Mouse (Mus musculus): Measurements from ENCODE around the gene Adam8.
A peak's percentile ranks its signal among the peaks of the same experiment; 100 is the strongest.

Adam8 gene

DNA sequence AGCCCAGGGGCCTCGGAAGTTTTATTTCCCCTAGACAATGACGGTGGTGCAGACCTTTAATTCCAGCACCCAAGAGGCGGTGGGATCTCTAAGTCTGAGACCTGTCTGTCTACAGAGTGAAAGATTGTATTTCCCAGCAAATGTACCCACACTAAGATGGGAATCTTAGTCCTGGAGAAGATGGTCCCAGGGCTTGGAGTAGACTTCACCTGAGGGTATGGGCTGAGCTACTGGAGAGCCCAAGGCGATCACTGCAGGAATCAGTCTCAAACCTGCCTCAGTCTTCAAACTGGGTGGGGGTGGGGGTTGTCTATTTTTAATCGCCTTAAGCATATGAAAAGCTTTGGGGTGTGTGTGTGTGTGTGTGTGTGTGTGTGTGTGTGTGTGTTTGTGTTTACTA is 46.3 kb downstream of the Adam8 start:
- DNase-seq (ENCODE audit: low spot score in 2 of 2): no peak

DNA sequence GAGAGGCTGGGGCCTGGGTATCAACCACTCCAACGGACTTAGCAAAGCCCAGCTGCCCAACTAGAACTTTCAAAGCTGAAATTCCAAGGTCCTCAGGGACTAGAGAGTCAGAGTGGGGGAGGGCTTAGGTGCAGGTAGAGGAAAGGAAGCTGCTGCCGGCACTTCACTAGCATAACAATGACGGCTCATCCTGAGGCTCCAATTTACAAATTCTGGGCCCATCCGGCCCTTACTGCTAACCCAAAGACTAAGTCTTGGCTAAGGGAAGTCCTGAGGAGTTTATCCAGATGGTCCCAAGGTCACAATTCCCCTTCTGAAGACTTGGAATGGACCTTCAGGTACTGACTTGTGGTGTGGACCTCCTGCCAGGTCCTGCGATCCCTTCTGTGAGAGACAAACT is 46.8 kb downstream of the Adam8 start:
- DNase-seq (ENCODE audit: low spot score in 2 of 2): no peak

DNA sequence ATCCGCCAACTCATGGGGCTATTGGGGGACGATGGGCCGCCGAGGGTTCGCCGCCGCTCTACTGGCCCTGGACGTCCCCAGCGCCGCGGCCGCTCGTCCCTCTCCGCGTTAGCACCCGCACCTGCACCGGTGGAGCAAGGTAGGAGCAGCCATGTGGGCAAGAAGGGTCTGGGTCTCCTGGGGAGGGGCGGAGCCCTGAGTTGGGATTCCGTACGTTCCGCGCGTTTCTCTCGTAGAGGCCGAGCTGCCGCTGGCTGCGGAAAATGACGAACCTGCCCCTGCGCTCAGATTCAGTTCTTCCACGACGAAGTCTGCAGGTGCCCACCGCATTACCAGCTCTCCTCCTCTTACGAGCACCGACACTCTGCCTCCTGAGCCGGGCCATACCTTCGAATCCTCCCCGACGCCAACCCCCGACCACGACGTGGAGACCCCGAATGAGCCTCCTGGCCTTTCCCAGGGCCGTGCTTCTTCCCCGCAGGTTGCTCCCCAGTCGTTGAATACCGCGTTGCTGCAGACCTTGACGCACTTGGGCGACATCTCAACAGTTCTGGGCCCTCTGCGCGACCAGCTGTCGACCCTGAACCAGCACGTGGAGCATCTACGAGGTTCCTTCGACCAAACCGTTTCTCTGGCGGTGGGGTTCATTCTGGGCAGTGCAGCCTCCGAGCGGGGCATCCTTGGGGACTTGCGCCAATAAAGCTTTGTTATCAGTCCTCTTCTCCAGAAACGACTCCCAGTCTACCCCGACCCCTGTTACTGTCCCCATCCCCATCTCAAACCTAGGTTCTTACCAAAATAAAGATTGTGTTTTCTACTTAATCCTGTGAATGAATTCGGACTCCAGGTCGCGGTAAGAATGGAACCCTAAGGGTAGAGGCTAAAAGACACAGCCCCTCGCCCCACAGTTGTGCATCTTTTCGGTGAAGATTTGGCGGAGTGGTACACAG is 47.8 kb downstream of the Adam8 start:
- no peak for DNase-seq (ENCODE audit: low spot score in 2 of 2)

DNA sequence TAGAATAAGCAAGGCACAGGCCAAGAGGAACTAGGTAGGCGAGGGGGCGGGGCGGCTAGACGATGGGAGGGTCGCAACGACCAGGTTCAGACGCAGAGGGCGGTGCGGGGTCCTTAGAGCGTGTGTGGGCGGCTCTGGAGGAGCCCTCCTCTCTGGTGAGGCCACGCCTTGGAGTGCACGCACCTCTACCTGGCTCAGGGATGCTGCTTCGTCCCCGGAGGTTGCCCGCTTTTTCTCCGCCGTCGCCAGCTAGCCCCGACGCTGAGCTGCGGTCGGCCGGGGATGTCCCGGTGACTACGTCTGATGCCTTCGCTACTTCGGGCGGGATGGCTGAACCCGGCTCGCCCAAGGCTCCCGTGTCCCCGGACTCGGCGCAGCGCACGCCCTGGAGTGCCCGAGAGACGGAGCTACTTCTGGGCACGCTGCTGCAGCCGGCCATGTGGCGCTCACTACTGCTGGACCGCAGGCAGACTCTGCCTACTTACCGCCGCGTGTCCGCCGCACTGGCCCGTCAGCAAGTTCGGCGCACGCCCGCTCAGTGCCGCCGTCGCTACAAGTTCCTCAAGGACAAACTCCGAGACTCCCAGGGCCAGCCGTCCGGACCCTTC is 48.6 kb downstream of the Adam8 start, which contains the start of gene Utf1:
Gene Utf1, plus strand, starts transcription at position 116 of the 608 bp plus-strand sequence.
- no peak for DNase-seq (ENCODE audit: low spot score in 2 of 2)

DNA sequence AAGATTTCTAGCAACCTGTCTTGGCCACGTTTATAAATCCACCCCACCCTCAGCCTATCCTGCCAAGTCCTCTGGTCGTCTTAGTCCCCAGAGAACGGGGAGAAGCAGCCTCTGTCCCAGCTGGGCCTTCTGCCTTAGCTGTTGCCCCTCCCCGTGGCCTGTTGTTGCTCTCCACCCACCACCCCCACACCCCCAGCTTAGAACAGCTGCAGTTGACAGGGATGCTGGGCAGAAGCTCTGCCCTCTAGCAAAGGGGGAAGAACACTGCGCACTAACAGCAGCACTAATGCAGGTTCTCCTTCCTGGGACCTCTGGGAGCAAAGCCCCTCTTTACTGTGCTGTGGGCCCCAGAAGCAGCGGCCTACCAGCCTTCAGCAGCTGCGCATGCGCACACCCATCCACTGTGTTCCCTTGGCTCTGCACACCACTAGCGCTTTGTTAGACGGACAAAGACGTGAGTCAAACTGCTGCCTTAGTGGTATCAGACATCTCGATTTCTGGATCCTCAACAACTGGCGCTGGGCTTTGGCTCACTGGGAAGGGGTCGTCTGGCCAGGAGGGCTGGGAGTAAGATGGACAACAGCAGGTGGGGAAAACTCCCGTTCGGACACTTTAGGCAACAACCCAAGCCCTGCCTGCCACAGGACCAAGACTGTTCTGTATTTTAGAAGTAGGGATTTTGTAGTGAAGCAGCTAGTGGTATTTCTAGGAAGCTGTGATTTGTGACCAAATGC is 51.7 kb downstream of the Adam8 start:
- DNase-seq (ENCODE audit: low spot score in 2 of 2): no peak

DNA sequence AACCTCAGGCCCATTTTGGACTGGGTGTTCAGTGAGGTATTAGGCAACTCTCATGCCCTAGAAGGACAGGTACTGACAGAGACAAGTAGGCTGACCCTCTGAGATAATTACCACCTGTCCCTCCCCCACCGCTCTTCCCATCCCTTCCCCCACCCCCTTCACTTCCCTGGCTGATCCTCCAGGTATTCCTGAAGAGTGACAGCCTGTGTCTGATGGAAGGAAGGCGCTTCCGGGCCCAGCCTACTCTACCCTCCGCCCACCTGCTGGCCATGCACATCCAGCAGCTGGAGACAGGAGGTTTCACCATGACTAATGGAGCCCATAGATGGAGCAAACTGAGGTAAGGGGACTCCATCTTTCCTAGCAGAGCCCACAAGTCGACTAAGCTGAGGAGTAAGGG is 54.6 kb downstream of the Adam8 start:
- DNase-seq (ENCODE audit: low spot score in 2 of 2): no peak

DNA sequence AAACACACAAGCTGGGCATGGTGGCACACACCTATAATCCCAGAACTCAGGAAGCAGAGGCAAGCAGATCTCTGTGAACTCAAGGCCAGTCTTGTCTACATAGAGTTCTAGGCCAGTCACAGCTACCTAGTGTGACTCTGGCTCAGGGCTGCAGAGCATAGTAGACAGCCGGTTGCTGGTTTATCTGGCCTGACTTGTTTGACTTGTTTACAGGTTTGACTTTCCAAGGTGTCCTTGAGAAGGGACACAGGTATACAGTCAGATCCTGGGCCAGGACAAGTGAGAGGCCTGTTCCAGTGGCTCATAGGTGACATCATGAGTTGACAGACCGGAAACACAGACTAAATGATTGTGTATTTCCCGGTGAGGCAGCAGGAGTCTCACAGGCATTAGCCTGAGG is 55.2 kb downstream of the Adam8 start:
- no peak for DNase-seq (ENCODE audit: low spot score in 2 of 2)

DNA sequence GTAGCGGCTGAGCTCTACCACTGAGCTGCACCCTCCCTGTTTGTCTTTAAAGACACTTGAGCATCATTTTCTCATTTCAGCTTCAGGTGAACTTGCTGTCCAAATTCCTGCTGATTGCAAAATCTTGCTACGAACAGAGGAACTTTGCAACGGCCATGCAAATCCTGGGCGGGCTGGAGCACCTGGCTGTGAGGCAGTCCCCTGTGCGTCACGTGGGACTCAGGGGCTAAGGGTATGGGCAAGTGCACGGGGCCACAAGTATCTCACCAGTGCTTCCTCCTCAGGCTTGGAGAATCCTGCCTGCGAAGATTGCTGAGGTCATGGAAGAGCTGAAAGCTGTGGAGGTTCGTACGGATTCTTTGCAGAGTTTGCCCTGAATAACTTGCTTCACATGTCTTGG is 55.7 kb downstream of the Adam8 start:
- no peak for DNase-seq (ENCODE audit: low spot score in 2 of 2)

DNA sequence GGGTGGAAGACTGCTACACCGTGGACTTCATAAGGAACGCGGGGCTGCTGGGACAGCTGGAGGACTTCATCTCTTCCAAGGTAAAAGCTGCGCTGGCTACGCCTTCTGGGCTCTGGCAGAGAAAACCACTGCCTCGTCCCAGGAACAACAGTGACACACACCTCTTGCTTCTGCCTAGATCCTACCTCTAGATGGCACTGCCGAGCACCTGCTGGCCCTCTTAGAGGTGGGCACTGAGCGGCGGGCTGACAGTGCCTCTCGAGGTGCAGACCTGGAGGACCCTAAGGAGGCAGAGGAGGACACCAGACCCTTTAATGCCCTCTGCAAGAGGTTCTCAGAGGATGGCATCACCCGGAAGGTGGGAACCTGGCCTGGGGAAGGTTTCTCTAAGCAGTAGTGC is 61.6 kb downstream of the Adam8 start:
- peak in 1 of 2 experiments; percentile 30 for DNase-seq (ENCODE audit: low spot score in 2 of 2)
